Mouse (Mus musculus) frontal cortex, postnatal 25 days (tissue): ENCODE data around the gene Cdca5.
"Not testable (repeated sequence)": the region's sequence is repeated elsewhere in the genome, so short reads cannot be mapped to it uniquely, and the experiment has no call there.

ENCODE experiments used
- DNase-seq, 2 experiments: peaks; one replicate each; pipeline ENCODE4 v3.0.0; 2022; ENCODE audit warnings: low spot score in 2 of 2

Gene Cdca5

DNA sequence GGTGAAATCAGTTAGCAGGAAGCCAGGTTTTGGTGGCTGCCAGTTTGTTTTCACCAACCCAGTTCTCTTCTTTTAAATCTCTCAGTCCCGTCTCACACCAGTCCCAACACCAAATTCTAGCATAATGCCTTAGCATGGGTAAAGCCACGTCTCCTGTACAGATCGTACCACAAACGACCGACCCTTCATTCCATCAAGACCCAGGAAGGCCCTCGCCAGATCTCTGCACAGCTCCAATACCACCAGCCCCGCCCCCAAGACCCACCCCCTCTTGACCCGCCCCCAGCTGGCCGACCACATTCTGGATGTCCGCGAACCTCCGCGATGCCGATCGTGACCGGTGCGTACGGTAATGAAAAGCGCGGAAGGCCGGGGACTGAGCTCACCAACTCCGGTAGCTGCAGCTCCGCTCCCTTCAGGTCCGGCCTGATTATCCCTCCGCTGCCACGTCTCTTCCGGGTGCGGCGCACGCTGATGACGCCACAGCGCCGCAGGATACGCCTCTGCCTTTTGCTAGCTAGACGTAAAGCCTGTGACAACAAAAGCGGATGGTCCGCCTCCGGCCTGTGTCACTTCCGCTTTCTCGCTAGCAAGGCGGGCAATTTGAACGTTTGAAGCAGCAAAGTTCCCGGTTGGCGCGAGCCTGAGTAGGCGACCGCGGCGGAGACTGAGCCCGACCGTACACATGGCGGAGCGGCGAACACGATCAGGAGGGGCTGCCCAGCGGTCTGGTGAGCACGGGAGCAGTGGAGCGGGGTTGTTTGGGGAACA lies at the start of gene Cdca5, which contains the start of gene Zfpl1:
TSS of gene Cdca5 (plus strand) at position 506 of the 771 bp plus-strand sequence.
TSS of gene Zfpl1 (minus strand) at position 479 of the 771 bp plus-strand sequence.
- peak; percentile 92 to 93 for DNase-seq

DNA sequence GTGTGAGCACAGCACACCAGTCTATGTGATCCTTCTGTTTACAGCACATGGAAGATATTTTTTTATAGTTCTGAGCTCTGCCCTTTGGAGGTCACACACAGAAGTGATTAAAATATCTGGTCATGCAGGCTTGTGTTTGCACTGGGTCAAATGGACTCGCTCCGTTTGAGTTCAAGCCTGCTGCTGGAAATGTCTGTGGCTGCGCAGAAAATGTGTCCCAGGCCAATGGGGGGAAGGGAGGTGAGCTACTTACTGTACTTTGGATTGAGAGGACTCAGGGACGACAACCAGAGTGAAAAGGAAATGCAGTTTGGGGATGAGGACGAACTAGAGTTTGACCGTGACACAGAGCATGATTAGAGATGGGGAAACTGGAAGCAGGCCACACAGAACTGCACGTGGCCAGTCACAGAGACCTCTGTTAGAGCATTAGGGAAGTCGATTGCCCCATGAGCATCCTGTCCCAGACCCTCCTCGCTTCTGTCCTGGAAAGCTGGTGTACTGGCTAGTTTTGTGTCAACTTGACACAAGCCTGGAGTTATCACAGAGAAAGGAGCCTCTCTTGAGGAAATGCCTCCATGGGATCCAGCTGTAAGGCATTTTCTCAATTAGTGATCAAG lies 48.7 kb upstream of the Cdca5 start:
- no peak for DNase-seq

DNA sequence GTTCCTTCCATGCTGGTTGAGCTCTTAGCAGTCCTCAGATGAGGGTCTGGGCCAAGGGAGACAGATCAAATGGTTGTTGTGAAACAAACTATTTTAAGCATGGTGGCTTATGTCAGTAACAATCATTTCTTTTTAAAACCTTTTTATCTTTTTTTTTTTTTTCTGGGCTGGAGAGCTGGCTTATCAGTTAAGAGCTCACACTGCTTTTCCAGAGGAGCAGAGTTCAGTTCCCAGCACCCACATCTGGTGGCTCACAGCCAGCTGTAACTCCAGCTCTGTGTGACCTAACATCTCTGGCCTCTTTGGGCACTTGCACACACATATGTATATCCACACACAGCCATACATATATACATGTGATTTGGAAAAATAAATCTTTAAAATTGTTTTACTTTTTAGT lies 47.1 kb upstream of the Cdca5 start:
- no peak for DNase-seq

DNA sequence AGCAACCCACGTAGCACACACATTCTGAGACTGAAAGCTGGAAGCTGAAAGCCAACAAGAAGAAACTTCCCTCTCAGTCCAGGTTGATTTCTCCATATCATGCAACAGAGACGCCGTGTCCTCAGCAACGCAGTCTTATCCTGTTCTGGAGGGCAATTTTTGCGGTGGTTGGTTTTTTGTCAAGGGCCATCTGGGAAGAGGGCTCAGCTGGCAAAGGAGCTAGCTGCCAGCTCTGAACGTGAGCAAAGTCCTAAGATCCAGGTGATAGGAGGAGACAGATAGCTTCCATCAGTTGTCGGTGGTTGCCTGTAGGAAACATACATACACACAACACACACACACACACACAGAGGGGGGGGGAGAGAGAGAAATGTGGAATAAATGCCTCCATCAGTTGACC lies 46.5 kb upstream of the Cdca5 start:
- DNase-seq: no peak

DNA sequence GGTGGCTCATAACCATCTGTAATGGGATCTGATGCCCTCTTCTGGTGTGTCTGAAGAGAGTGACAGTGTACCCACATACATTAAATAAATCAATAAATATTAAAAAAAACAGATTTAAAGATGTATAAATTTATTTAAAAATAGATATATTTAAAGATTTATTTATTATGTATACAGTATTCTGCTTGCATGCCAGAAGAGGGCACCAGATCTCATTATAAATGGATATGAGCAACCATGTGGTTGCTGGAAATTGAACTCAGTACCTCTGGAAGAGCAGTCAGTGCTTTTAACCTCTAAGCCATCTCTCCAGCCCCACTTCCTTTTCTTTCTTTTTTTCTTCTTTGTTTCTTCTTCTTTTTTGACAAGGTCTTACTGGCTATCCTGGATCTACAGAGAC lies 44.8 kb upstream of the Cdca5 start:
- DNase-seq: no peak

DNA sequence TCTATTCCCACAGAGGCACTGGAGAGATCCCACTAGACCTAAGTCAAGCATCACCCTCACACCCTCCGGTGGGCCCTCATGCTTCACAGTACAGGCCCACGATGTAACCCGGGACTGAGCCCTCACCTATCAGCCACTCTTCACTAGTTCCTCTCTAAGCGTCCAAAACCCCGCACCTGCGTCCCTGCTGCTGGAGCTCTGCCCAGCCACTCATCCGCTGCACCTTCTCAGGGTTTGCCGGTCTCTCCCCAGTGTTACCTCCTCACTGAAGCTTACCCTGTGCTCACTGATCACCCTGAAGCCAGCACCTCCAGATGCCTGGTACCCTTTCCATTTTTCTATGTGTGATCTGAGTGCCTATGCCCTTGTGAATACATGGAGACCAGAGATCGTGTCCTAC lies 42.5 kb upstream of the Cdca5 start:
- DNase-seq: no peak

DNA sequence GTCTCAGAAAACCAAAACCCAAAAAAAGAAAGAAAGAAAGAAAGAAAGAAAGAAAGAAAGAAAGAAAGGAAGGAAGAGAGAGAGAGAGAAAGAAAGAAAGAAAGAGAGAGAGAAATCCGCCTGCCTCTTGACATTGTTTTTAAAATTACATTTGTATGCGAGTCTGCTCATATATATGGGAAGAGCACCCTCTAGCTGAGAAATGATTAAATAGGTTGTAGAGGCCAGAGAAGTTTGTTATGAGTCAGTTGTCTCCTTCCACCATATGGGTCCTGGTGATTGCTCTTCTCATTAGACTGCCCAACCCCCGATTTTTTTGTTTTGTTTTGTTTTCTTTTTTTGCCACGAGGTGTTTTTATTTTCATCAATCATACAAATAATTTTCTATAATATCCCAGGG lies 40.7 kb upstream of the Cdca5 start:
- not testable (repeated sequence) for DNase-seq

DNA sequence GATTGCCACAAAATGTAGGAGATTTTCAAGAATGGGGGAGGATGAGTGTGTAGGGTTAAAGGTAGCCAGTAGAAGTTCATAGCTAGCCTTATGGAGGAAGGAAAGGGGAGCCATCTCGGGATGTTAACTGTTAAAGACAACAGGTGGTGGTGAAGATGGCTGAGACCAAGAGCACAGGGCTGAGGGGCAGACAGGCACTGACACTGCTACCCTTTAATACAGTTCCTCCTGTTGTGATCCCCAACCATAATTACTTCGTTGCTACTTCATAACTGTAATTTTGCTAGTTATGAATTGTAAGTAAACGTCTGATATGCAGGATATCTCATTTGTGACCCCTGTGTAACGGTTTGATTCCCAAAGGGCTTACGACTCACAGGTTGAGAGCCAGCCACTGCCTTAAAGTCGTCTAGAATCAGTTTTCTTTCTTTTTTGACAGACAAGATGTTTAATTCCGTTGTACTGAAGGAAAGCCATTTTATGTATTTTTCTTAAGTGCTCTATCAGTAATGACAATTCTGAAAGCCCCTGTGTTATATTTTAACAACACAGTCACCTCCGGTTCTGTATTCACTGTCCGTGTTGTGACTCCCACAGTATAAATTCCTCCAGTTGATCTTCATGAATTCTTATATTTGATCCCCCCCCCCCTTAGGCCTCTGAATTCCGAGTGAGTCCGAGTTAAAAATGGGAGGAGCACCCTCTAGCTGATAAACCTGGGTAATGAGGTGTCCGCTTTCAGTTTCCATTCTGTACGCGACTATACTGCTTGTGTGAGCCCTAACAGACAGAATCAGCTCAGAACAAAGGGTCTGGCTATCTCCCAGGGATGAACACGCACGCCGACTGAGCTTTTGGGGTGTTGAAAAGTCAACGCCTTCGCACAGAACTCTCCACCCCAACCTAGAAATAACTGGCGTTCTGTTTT lies 39.2 kb upstream of the Cdca5 start:
- no peak for DNase-seq

DNA sequence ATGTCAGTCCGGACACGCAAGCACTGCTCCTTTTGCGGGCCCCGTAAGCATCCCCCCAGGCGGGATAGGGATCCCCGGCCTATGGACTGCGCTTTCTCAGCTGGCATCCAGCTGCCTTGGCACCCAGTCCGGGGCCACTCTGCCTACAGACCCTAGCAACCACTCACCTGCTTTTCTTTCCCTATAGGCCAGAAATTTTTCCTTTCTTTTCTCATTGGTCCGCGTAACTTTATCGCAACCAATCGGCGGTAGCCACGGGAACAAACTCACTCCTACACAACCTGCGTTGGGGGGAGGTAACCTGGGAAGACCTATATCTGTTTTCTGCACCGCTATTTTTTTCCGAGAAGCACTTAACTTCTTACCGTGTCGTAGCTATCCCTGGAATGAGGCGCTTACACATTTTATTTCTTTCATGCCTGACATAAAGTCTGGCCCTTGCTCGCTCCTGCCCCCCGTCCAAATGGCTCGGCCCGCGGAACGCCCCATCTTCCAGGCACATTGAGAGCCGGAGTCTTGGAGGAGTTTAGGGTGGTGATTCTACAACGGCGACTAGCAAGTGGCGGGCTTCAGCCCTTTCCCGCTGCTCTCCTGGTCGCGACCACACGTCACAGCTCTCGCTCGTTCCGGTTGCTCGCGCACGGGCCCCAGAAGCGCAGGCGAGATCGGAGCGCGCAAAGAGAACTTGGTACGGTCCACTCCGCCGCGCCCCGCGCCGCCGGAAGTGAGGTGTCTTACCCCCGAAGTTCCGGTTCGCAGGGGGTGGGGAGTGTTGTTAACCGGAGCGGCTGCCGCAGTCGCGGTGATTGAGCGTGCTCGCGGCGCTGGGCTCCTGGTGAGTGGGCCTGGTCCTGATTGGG lies 38.3 kb upstream of the Cdca5 start, which contains the start of gene Syvn1:
TSS of gene Syvn1 (plus strand) at position 283 of the 860 bp plus-strand sequence.
- DNase-seq: peak; percentile 79 to 80

DNA sequence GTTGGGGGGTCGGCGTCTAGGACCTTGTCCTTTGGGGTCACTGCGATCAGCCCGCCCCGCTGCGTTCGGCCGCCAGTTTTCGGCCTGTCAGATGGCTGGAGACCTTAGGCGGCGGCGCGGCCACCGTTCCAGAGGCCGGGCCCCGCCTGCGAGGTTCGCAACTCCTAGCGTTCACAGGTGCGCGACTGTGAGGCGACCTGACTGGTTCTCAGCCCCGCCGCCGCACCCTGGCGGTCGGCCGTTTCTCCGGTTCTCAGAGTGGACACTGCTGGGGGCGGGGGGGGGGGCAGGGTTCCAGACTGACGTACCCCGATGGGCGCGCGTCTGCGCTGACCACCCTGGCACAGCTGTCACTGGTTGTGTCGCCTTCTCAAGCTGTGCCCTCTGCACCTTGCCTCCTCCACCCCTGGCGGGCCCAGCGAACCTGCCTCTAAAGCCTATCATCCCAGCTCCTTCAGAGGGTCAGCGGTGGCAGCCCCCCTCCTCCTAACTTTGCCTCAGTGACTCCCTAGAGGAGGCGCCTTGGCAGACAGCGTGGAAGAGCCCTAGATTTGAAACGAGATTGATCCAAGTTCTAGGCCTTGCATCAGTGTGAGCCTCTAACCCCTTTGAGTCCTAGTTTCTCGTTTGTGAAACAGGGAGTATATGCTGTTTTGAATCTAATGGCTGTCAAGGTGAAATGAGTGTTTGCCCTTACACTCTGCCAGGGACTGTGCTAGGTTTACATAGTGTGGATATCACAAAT lies 37.5 kb upstream of the Cdca5 start:
- no peak for DNase-seq

DNA sequence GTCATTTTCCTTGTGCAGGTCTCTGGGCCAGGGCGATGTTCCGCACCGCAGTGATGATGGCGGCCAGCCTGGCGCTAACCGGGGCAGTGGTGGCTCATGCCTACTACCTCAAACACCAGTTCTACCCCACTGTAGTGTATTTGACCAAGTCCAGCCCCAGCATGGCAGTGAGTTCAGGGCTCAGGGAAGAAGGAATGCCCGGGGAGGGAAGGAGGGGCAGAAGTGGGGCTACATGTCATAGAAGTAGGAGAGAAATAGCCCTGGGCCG lies 37.0 kb upstream of the Cdca5 start:
- no peak for DNase-seq

DNA sequence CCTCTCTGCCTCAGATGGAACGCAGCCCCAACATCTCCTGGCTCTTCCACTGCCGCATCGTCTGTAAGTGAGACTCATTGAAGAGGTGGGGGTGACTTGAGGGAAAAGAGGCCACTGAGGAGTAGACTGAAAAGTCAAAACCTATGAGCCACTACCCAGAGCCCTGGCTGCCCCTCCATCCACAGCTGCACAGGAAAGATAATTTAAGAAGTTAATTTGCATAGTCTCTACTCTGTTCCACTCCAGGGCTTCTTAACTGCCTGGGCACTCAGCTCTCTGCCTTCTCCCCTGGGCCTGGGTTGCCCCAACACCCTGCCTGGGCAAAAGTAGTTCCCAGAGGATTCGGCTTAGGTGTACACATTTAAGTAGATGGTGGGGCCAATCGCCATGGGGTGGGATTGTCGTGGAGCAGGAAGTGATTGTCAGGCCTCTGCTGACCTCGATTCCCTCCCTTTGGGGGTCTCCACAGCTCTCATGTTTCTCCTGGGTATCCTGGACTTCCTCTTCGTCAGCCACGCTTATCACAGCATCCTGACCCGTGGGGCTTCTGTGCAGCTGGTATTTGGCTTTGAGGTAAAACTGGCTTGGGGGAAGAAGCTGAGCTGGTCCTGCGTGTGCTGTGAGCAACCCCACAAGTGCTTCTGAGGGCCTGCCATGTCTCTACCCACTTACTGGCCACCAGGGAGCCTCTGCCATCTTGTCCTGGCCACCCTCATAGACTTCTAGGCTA lies 35.9 kb upstream of the Cdca5 start:
- no peak for DNase-seq

DNA sequence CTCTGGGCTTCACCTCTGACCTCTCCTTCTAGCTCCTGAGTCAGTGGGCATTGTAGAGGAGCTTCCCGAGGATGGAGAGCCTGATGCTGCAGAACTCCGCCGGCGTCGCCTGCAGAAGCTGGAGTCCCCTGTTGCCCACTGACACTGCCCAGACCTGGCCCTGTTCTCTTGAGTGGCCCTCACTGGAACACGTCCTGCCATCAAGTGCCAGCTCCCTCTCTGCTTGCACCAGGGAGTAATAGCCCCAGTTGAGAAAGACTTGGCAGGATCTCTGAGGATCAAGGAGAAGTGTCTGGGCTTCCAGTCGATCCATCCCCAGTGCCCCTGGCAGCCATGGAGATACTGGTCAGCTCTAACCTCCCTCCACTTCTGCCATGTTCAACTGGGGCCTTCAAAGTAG lies 32.3 kb upstream of the Cdca5 start:
- no peak for DNase-seq

DNA sequence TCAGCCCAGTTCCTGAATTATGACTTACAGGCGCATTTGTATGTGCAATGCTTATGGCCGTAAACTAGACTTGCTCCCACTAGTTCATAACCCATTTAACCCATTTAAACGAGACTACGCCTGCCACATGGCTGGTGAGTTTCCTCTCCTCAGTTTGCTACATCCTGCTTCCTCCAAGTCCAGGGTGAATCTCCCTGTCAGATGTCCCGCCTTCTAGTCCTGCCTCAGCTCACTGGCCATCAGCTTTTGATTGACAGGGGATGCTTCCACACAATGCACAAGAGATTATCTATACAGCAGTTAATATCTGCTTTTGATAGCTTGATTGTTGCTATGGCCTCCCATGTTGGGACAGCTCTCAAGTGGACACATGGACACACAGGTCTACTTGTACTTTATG lies 30.5 kb upstream of the Cdca5 start:
- no peak for DNase-seq

DNA sequence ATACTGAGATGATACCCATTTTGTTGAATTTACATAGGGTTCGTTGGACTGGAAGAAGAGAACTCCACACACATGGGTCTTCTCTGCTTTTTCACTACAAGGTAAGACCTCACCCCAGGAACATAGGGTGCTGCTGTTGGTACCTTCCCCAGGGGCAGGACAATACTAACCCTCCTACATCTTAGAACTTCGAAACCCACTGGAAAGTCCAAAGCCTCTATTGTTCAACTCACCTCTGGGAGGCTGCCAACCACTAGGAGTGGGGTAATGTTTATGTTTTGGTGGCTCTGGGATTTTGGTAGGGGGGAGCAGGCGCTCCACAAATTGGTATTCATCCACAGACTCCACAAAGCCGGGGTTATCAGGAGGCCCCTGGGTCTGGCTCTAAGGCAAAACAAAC lies 28.1 kb upstream of the Cdca5 start:
- no peak for DNase-seq

DNA sequence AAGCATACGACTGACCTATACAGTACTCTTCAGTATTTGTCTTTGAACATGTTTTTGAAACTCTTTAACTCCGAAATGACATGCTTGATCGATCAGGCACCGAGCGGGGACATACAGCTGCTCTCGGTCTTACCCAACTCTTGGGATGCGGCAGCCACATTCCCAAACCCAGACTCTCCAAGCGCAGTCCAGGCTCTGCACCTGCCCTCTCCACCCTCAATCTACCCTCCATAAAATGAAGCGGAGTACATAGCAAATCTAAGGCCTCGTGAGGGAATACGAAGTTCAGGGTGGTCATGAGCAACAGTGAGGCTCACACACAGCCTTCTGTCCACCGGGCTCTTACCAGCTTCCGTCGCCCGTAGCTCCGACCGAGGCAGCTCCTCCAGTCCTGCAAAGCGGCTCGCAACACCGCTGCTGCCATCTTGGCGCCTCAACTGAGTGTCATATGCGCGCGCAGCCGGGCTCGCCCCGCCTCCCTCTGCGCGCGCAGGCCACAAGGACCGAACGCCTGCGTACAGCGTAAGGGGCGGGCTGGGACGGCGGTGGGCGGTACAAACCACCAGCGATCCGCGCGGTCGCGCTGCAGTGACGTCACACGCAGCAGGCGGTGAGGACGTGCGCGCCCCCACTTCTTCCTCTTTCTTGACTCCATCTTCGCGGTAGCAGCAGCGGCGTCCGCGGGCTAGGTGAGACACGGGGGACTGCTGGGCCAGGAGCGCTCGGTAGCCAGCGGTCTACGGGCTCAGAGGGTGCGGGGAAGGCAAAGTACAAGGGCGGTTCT lies 27.3 kb upstream of the Cdca5 start, which contains the start of the genes Mrpl49 and Fau:
TSS of gene Mrpl49 (minus strand) at position 473 of the 784 bp plus-strand sequence.
TSS of gene Fau (plus strand) at position 532 of the 784 bp plus-strand sequence.
- peak; percentile 95 to 98 for DNase-seq

DNA sequence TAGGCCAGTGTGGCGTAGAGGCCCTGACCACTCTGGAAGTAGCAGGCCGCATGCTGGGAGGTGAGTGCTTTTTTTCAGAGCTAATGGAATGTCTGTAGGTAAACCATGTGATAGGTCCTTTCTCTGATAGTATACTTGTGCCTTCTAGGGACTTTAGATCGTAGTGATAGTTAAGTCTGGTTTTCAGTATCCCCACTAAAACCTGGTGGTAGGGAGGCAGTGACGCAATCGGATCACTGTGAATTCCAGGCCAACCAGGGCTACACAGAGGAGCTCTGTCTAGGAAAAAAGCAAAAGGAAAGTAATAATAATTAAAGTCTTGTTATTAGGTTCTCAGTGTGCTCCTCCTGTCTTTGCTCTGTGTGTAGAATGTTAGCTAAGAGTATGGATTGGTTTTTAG lies 26.3 kb upstream of the Cdca5 start:
- no peak for DNase-seq

DNA sequence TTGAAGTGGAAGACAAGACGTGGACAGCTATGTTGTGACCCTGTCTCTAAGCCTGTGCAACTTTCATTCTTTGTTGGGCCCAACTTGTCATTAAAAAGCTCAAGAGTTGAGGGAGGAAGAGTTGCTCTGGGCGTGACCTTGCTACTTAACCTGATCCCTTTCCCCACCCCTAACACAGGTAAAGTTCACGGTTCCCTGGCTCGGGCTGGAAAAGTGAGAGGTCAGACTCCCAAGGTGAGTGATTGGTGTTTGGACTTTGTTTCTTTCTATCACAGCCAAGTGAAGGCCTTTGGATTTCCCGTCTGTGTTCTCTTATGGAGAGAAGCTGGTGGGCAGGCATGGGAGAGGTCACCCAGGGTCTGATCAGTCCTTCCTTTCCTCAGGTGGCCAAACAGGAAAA lies 25.8 kb upstream of the Cdca5 start:
- no peak for DNase-seq

DNA sequence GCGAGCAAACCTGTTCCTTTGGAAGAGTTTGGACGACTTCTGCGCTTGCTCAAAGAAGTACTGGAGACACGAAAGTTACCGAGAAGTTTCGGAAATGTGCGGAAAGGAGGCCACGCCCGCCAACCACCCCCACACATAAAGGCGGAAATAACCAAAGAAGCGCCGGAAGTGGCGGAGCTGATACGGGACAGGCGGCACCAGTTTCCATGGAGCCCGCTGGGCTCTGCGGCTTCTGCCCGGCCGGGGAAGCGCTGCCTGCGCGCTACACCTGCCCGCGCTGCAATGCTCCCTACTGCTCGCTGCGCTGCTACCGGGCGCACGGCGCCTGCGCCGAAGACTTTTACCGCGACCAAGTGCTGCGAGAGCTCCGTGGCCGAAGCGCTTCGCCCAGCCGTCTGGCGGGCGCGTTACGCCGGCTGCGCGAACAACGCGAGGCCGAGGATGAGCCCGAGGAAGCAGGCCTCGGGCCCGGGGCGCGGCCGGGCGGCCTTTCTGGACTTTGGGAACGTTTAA lies 23.7 kb upstream of the Cdca5 start, which contains the start of gene Znhit2:
TSS of gene Znhit2 (plus strand) at position 172 of the 513 bp plus-strand sequence.
- peak; percentile 84 to 90 for DNase-seq
